Mouse (Mus musculus): ENCODE results near the gene Stk24. TPM values are rescaled to one million over a fixed set of nuclear protein-coding genes. Genes with fewer than 3 reads are reported as not detected.

The Stk24 gene
- polyA plus RNA-seq, 1 experiment from 2014 or later = 33.2 TPM

- ATAC-seq (ENCODE audit: insufficient read depth, low FRiP score) = no peak
- 50% methylated on average over 13 of the region's 13 CpGs for WGBS
- Histone ChIP-seq H3K27me3 (ENCODE audit: control insufficient read depth, insufficient read depth, low read length) (no peaks in the 10 kb centered on the region), H3K27ac (ENCODE audit: low read length) (peak overlapping the region; percentile 5; the same call in 1 of the 2 replicates), H3K4me1 (ENCODE audit: control insufficient read depth, insufficient read depth, low read length) (peaks cover 44% of the 10 kb centered on the region), H3K4me3 (replicated peaks; ENCODE audit: low read length) (no peak overlapping the region), H3K36me3 (ENCODE audit: control insufficient read depth, insufficient read depth, low read length) (no peaks in the 10 kb centered on the region), H3K4me2 (ENCODE audit: low read depth, low read length) (no peak overlapping the region), H3K9ac (ENCODE audit: low read length) (no peak overlapping the region), H3K9me3 (replicated peaks; ENCODE audit: control insufficient read depth, low read length) (no peaks in the 10 kb centered on the region)
These were observed 63.0 kb downstream of the Stk24 start for GRCm38 (mm10) chr14:121316631-121317311.

- Histone ChIP-seq H3K9ac (ENCODE audit: low read length) (no peak overlapping the region), H3K36me3 (ENCODE audit: control insufficient read depth, insufficient read depth, low read length) (no peaks in the 10 kb centered on the region), H3K4me2 (ENCODE audit: low read depth, low read length) (no peak overlapping the region), H3K4me3 (replicated peaks; ENCODE audit: low read length) (no peak overlapping the region), H3K27ac (ENCODE audit: low read length) (no peak overlapping the region), H3K27me3 (ENCODE audit: control insufficient read depth, insufficient read depth, low read length) (no peaks in the 10 kb centered on the region), H3K4me1 (ENCODE audit: control insufficient read depth, insufficient read depth, low read length) (peaks cover 44% of the 10 kb centered on the region), H3K9me3 (replicated peaks; ENCODE audit: control insufficient read depth, low read length) (no peaks in the 10 kb centered on the region)
- ATAC-seq (ENCODE audit: insufficient read depth, low FRiP score) = no peak
- 72% methylated on average over 5 of the region's 5 CpGs for WGBS
These were observed 63.7 kb downstream of the Stk24 start for GRCm38 (mm10) chr14:121316136-121316535.

GRCm38 (mm10) chr14:121314934-121315333 is 64.9 kb downstream of the Stk24 start:
- H3K4me2 ChIP-seq (ENCODE audit: low read depth, low read length) = no peak overlapping the region
- no peaks in the 10 kb centered on the region for H3K9me3 ChIP-seq (replicated peaks; ENCODE audit: control insufficient read depth, low read length)
- no peak overlapping the region for H3K27ac ChIP-seq (ENCODE audit: low read length)
- 60% methylated on average over 3 of the region's 3 CpGs for WGBS
- H3K36me3 ChIP-seq (ENCODE audit: control insufficient read depth, insufficient read depth, low read length) = no peaks in the 10 kb centered on the region
- H3K4me3 ChIP-seq (replicated peaks; ENCODE audit: low read length) = no peak overlapping the region
- 0 out of 2 replicates have a peak, but pooled peaks have one; percentile 18 for ATAC-seq (ENCODE audit: insufficient read depth, low FRiP score)
- H3K27me3 ChIP-seq (ENCODE audit: control insufficient read depth, insufficient read depth, low read length) = no peaks in the 10 kb centered on the region
- peaks cover 53% of the 10 kb centered on the region for H3K4me1 ChIP-seq (ENCODE audit: control insufficient read depth, insufficient read depth, low read length)
- H3K9ac ChIP-seq (ENCODE audit: low read length) = no peak overlapping the region

- no peak for ATAC-seq (ENCODE audit: insufficient read depth, low FRiP score)
- H3K4me1 ChIP-seq (ENCODE audit: control insufficient read depth, insufficient read depth, low read length) = peaks cover 61% of the 10 kb centered on the region
- H3K27ac ChIP-seq (ENCODE audit: low read length) = no peak overlapping the region
- H3K9ac ChIP-seq (ENCODE audit: low read length) = no peak overlapping the region
- no peak overlapping the region for H3K4me2 ChIP-seq (ENCODE audit: low read depth, low read length)
- H3K4me3 ChIP-seq (replicated peaks; ENCODE audit: low read length) = no peak overlapping the region
- WGBS = 88% methylated on average over 10 of the region's 10 CpGs
- H3K27me3 ChIP-seq (ENCODE audit: control insufficient read depth, insufficient read depth, low read length) = no peaks in the 10 kb centered on the region
- no peaks in the 10 kb centered on the region for H3K36me3 ChIP-seq (ENCODE audit: control insufficient read depth, insufficient read depth, low read length)
- no peaks in the 10 kb centered on the region for H3K9me3 ChIP-seq (replicated peaks; ENCODE audit: control insufficient read depth, low read length)
These were observed 66.5 kb downstream of the Stk24 start for GRCm38 (mm10) chr14:121313283-121313682.

- H3K27me3 ChIP-seq (ENCODE audit: control insufficient read depth, insufficient read depth, low read length) = no peaks in the 10 kb centered on the region
- H3K4me3 ChIP-seq (replicated peaks; ENCODE audit: low read length) = no peak overlapping the region
- H3K27ac ChIP-seq (ENCODE audit: low read length) = no peak overlapping the region
- 58% methylated on average over 2 of the region's 2 CpGs for WGBS
- H3K36me3 ChIP-seq (ENCODE audit: control insufficient read depth, insufficient read depth, low read length) = no peaks in the 10 kb centered on the region
- no peak for ATAC-seq (ENCODE audit: insufficient read depth, low FRiP score)
- H3K9ac ChIP-seq (ENCODE audit: low read length) = no peak overlapping the region
- H3K9me3 ChIP-seq (replicated peaks; ENCODE audit: control insufficient read depth, low read length) = no peaks in the 10 kb centered on the region
- no peak overlapping the region for H3K4me2 ChIP-seq (ENCODE audit: low read depth, low read length)
- peaks cover 43% of the 10 kb centered on the region for H3K4me1 ChIP-seq (ENCODE audit: control insufficient read depth, insufficient read depth, low read length)
These were observed 68.7 kb downstream of the Stk24 start for GRCm38 (mm10) chr14:121311083-121311482.

GRCm38 (mm10) chr14:121310325-121311080 is 69.3 kb downstream of the Stk24 start:
- Histone ChIP-seq H3K27ac (ENCODE audit: low read length) (peak overlapping the region; percentile 53; the same call in 1 of the 2 replicates), H3K4me1 (ENCODE audit: control insufficient read depth, insufficient read depth, low read length) (peaks cover 40% of the 10 kb centered on the region), H3K9me3 (replicated peaks; ENCODE audit: control insufficient read depth, low read length) (no peaks in the 10 kb centered on the region), H3K4me3 (replicated peaks; ENCODE audit: low read length) (no peak overlapping the region), H3K27me3 (ENCODE audit: control insufficient read depth, insufficient read depth, low read length) (no peaks in the 10 kb centered on the region), H3K9ac (ENCODE audit: low read length) (no peak overlapping the region), H3K36me3 (ENCODE audit: control insufficient read depth, insufficient read depth, low read length) (no peaks in the 10 kb centered on the region), H3K4me2 (ENCODE audit: low read depth, low read length) (no peak overlapping the region)
- WGBS = 61% methylated on average over 6 of the region's 6 CpGs
- peak; percentile 15; the same call in 1 of the 2 replicates for ATAC-seq (ENCODE audit: insufficient read depth, low FRiP score)

GRCm38 (mm10) chr14:121309909-121310308 is 69.9 kb downstream of the Stk24 start:
- Histone ChIP-seq H3K36me3 (ENCODE audit: control insufficient read depth, insufficient read depth, low read length) (no peaks in the 10 kb centered on the region), H3K4me2 (ENCODE audit: low read depth, low read length) (no peak overlapping the region), H3K9me3 (replicated peaks; ENCODE audit: control insufficient read depth, low read length) (no peaks in the 10 kb centered on the region), H3K4me3 (replicated peaks; ENCODE audit: low read length) (no peak overlapping the region), H3K9ac (ENCODE audit: low read length) (no peak overlapping the region), H3K27me3 (ENCODE audit: control insufficient read depth, insufficient read depth, low read length) (no peaks in the 10 kb centered on the region), H3K4me1 (ENCODE audit: control insufficient read depth, insufficient read depth, low read length) (peaks cover 34% of the 10 kb centered on the region), H3K27ac (ENCODE audit: low read length) (peak overlapping the region; percentile 53; the same call in 1 of the 2 replicates)
- 58% methylated on average over 3 of the region's 3 CpGs for WGBS
- ATAC-seq (ENCODE audit: insufficient read depth, low FRiP score) = peak; percentile 42; the same call in 1 of the 2 replicates

- WGBS = 55% methylated on average over 8 of the region's 8 CpGs
- no peak overlapping the region for H3K9ac ChIP-seq (ENCODE audit: low read length)
- H3K27me3 ChIP-seq (ENCODE audit: control insufficient read depth, insufficient read depth, low read length) = no peaks in the 10 kb centered on the region
- no peak overlapping the region for H3K4me2 ChIP-seq (ENCODE audit: low read depth, low read length)
- H3K27ac ChIP-seq (ENCODE audit: low read length) = no peak overlapping the region
- no peak for ATAC-seq (ENCODE audit: insufficient read depth, low FRiP score)
- H3K9me3 ChIP-seq (replicated peaks; ENCODE audit: control insufficient read depth, low read length) = no peaks in the 10 kb centered on the region
- peaks cover 26% of the 10 kb centered on the region for H3K4me1 ChIP-seq (ENCODE audit: control insufficient read depth, insufficient read depth, low read length)
- H3K36me3 ChIP-seq (ENCODE audit: control insufficient read depth, insufficient read depth, low read length) = peaks cover 2% of the 10 kb centered on the region; the same call in 1 of the 2 replicates
- no peak overlapping the region for H3K4me3 ChIP-seq (replicated peaks; ENCODE audit: low read length)
These were observed 74.3 kb downstream of the Stk24 start for GRCm38 (mm10) chr14:121305316-121306064.

Measured in stomach, embryonic 16.5 days (tissue).